Mouse (Mus musculus) G1E (cell line): ENCODE measurements at regions not wholly inside any gene's neighbourhood (a gene's known extent, or its start where the extent isn't known, plus 50 kb on each side); places are given as distances from the start of the nearest gene placed in this dataset.

Experiments used
- CTCF ChIP-seq: IDR thresholded peaks from 2 replicates; pipeline ENCODE4 v1.5.1; 2012; ENCODE audit warnings: low read depth, low read length, inconsistent platforms, mixed read lengths
- GATA1 ChIP-seq: IDR thresholded peaks from 2 replicates; pipeline ENCODE4 v1.6.1; 2012; ENCODE audit warnings: borderline replicate concordance, low read length, inconsistent platforms, mixed read lengths
- GATA2 ChIP-seq: IDR thresholded peaks from 2 replicates; pipeline ENCODE4 v1.6.1; 2012; ENCODE audit warnings: low read depth, low read length, inconsistent platforms, borderline replicate concordance
- POLR2AphosphoS5 ChIP-seq: IDR thresholded peaks from 2 replicates; pipeline ENCODE4 v1.6.1; 2012; ENCODE audit warnings: low read depth, low read length, inconsistent platforms; ENCODE audit not compliant: insufficient replicate concordance
- TAL1 ChIP-seq: conservative IDR thresholded peaks from 2 replicates; pipeline ENCODE4 v1.6.1; 2012; ENCODE audit warnings: low read depth, low read length, inconsistent platforms, mixed read lengths

DNA sequence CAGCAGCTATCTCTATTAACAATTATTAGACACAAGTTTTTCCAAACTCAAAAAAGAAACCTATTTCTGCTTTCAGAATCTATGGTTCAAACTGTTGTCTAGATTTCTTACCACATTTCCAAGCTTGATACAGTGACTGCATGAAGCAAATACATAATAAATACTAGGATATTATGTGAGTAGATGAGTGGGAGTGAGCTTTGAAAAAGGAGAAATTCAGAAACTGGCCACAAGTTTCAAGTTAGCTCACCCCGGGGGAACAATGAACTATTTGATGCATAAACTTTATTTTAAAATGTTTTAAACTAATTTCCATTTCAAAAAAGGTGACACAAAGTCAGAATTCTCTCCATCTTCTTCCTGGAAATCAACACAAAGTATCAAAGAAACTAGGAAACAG, 114.3 kb downstream of the Kctd12 start:
- TF ChIP-seq CTCF, result no peak
- TF ChIP-seq GATA1, result no peak
- no peak for TF ChIP-seq TAL1
- no peak for TF ChIP-seq POLR2AphosphoS5
- no peak for TF ChIP-seq GATA2
